Comparison of ENCODE assay signal across 9 mouse cellular contexts in genomic region chr15:101128181-101129089, GRCm38 (mm10). TPM values are rescaled to one million over a fixed set of nuclear protein-coding genes. Genes with fewer than 3 reads are reported as not detected.
DNase-seq lines count a peak whose midpoint lies in the region; ATAC-seq and TF ChIP-seq lines count a peak whose summit lies in the region.
"Had no signal": no experiment of that assay in that cellular context is flagged by ENCODE, and none has a peak within 500 bp of the region (broad histone marks: within the 10 kb centered on the region; RNA-seq: fewer than 3 reads in every experiment).

TSS of gene Acvrl1 (plus strand) at chr15:101128522.

- peak within 1 kb of the TSS; percentile 65 for H3K9ac ChIP-seq in liver, adult 2 months (ENCODE audit: low read depth, low read length)
- no peak within 1 kb of the TSS; the same call in 1 of the 2 replicates for H3K9ac ChIP-seq in forebrain, embryonic 15.5 days (replicated peaks)
- peak within 1 kb of the TSS; percentile 31; the same call in 1 of the 2 replicates for H3K9ac ChIP-seq in midbrain, embryonic 14.5 days (replicated peaks; ENCODE audit: low read length)

- peaks cover 2% of the 10 kb centered on the region; the same call in 1 of the 2 replicates for H3K4me1 ChIP-seq in liver, adult 2 months (ENCODE audit: control insufficient read depth, insufficient read depth, low read length)
- peaks cover 9% of the 10 kb centered on the region for H3K4me1 ChIP-seq in forebrain, embryonic 15.5 days
- H3K4me1 ChIP-seq in midbrain, embryonic 14.5 days (ENCODE audit: control insufficient read depth, insufficient read depth, low read length) = peaks cover 12% of the 10 kb centered on the region

- WGBS in liver, adult 2 months = 6% methylated on average over 46 of the region's 46 CpGs
- 4% methylated on average over 46 of the region's 46 CpGs for WGBS in forebrain, embryonic 15.5 days
- WGBS in midbrain, embryonic 14.5 days = 4% methylated on average over 46 of the region's 46 CpGs

- DNase-seq in liver, adult 2 months (ENCODE audit: extremely low read depth, low read depth, low spot score) = no peak
- DNase-seq in liver = no peak
- DNase-seq in heart, postnatal 4 days = peak; percentile 77
- DNase-seq in left cerebral cortex, postnatal 14 days (ENCODE audit: low spot score in 2 of 2) = no peak
- DNase-seq in midbrain, embryonic 14.5 days = no peak
- no peak for DNase-seq in ovary, postnatal 36 days (ENCODE audit: low spot score)
- DNase-seq in urinary bladder, postnatal 4 days (ENCODE audit: low spot score in 2 of 2) = no peak

- ATAC-seq in forebrain, embryonic 15.5 days (replicated peaks) = no peak
- ATAC-seq in midbrain, embryonic 14.5 days (ENCODE audit: low FRiP score, low TSS enrichment) = no peak

- peak within 1 kb of the TSS; percentile 26; the same call in 1 of the 2 replicates for H3K27ac ChIP-seq in liver, adult 2 months (replicated peaks; ENCODE audit: insufficient read depth, low read depth, low read length)
- no peak within 1 kb of the TSS for H3K27ac ChIP-seq in forebrain, embryonic 15.5 days (replicated peaks)
- no peak within 1 kb of the TSS for H3K27ac ChIP-seq in midbrain, embryonic 14.5 days (replicated peaks; ENCODE audit: low read depth, low read length)
- H3K27ac ChIP-seq: macrophage had no signal

- no peaks in the 10 kb centered on the region for H3K9me3 ChIP-seq in forebrain, embryonic 15.5 days
- H3K9me3 ChIP-seq in midbrain, embryonic 14.5 days (ENCODE audit: control insufficient read depth, low read length) = no peaks in the 10 kb centered on the region

- H3K79me2 ChIP-seq in liver, adult 2 months (ENCODE audit: control insufficient read depth, insufficient read depth, low read length) = no peaks in the 10 kb centered on the region

- no peak for TF ChIP-seq CTCF in liver, adult 2 months (IDR thresholded peaks at IDR 0.05; ENCODE audit: low read depth, low read length)

- no peaks in the 10 kb centered on the region for H3K36me3 ChIP-seq in liver, adult 2 months (ENCODE audit: control insufficient read depth, insufficient read depth, low read length)
- no peaks in the 10 kb centered on the region for H3K36me3 ChIP-seq in forebrain, embryonic 15.5 days
- H3K36me3 ChIP-seq in midbrain, embryonic 14.5 days (ENCODE audit: control insufficient read depth, insufficient read depth, low read length) = no peaks in the 10 kb centered on the region

- peak within 1 kb of the TSS; percentile 24 for H3K4me2 ChIP-seq in forebrain, embryonic 15.5 days (replicated peaks)
- peak within 1 kb of the TSS; percentile 45 for H3K4me2 ChIP-seq in midbrain, embryonic 14.5 days (ENCODE audit: low read length)

- H3K27me3 ChIP-seq in liver, adult 2 months (ENCODE audit: control insufficient read depth, insufficient read depth, low read length) = 0 out of 2 replicates have a peak, but pooled peaks cover 2% of the 10 kb centered on the region
- H3K27me3 ChIP-seq in forebrain, embryonic 15.5 days = peaks cover 31% of the 10 kb centered on the region
- peaks cover 31% of the 10 kb centered on the region for H3K27me3 ChIP-seq in midbrain, embryonic 14.5 days (ENCODE audit: control insufficient read depth, insufficient read depth, low read length)

- intact Hi-C loops in left cerebral cortex, postnatal 14 days (cut with DNase I) = no loop called here

- peak within 1 kb of the TSS; percentile 60 for H3K4me3 ChIP-seq in liver, adult 2 months (ENCODE audit: insufficient read depth, low read depth, low read length)
- peak within 1 kb of the TSS; percentile 16 for H3K4me3 ChIP-seq in forebrain, embryonic 15.5 days
- H3K4me3 ChIP-seq in midbrain, embryonic 14.5 days (replicated peaks; ENCODE audit: low read depth, low read length) = peak within 1 kb of the TSS; percentile 24; the same call in 1 of the 2 replicates

- no peak for TF ChIP-seq POLR2A in liver, adult 2 months (IDR thresholded peaks at IDR 0.05; ENCODE audit: extremely low read depth, insufficient read depth, low read length)

RNA-seq across cellular contexts. Expression of gene Acvrl1, which starts in this region (rescaled TPM):
- 3.0 and 4.4 TPM in 2 replicates for total RNA-seq in liver, adult 2 months (2014; rRNA removed)
- 2.3 and 4.0 TPM in 2 replicates for polyA plus RNA-seq in liver, adult 2 months (2012; rRNA removed)
- 6.5 and 6.7 TPM in 2 replicates for polyA plus RNA-seq in forebrain, embryonic 15.5 days (2015; fragmentation: Nextera tagmentation; extraction: Ambion mirVana)
- 10 to 100 TPM; 20.5 to 21.7 TPM for total RNA-seq in heart, postnatal 4 days (2021)
- 10 to 100 TPM; 12.9 to 17.1 TPM for total RNA-seq in left cerebral cortex, postnatal 14 days (2021)
- 3.3 and 4.4 TPM in 2 replicates for polyA plus RNA-seq in midbrain, embryonic 14.5 days (2014; fragmentation: Nextera tagmentation; extraction: Ambion mirVana)
